Mouse (Mus musculus) cerebellum, adult 2 months (tissue): ENCODE results near the gene Abhd6. TPM values are rescaled to one million over a fixed set of nuclear protein-coding genes. Genes with fewer than 3 reads are reported as not detected.

ENCODE experiments used
- DNase-seq, 2 experiments: peaks; one replicate each; pipeline ENCODE4 v3.0.0; 2021
- H3K27ac ChIP-seq: fragments of 200-500 bp; 2 replicates; pipeline ENCODE4 v1.5.1; 2012; ENCODE audit warnings: low read length, control low read depth, inconsistent platforms; ENCODE audit not compliant: insufficient read depth
- H3K27me3 ChIP-seq: fragments of 200-500 bp; 2 replicates; pipeline ENCODE4 v1.6.1; 2012; ENCODE audit warnings: inconsistent platforms, mild to moderate bottlenecking, low read length, moderate library complexity; ENCODE audit not compliant: control insufficient read depth, insufficient read depth
- H3K4me1 ChIP-seq: fragments of 200-500 bp; 2 replicates; pipeline ENCODE4 v1.6.1; 2011; ENCODE audit warnings: low read length; ENCODE audit not compliant: control insufficient read depth, insufficient read depth
- H3K4me3 ChIP-seq: fragments of 200-500 bp; replicated peaks from 2 replicates; pipeline ENCODE3; 2011; ENCODE audit warnings: mild to moderate bottlenecking, low read depth, low read length, control low read depth; ENCODE audit not compliant: insufficient read depth
- CTCF ChIP-seq: fragments of 200-500 bp; IDR thresholded peaks from 2 replicates; pipeline ENCODE4 v1.5.1; 2011; ENCODE audit warnings: low read depth, mild to moderate bottlenecking, control low read depth, low read length, moderate library complexity, borderline replicate concordance; ENCODE audit not compliant: insufficient read depth
- POLR2A ChIP-seq: fragments of 200-500 bp; IDR thresholded peaks from 2 replicates; pipeline ENCODE4 v1.6.1; 2011; ENCODE audit warnings: low read length, control low read depth, borderline replicate concordance; ENCODE audit not compliant: insufficient read depth
- WGBS: fragments of 180-500 bp; shearing (Covaris S2); methylation state at CpG from one replicate; pipeline ENCODE4 v1.1.7; 2018; 5-methylcytosine and 5-hydroxymethylcytosine counted together
- polyA plus RNA-seq: library from polyadenylated mRNA; depleted of rRNA; stranded (reverse); fragments of >200 nt; gene quantifications from 2 replicates; pipeline ENCODE4 v1.2.3, GENCODE M21; 2012

Abhd6 gene
- polyA plus RNA-seq, 1 experiment: 59.1 TPM

DNA sequence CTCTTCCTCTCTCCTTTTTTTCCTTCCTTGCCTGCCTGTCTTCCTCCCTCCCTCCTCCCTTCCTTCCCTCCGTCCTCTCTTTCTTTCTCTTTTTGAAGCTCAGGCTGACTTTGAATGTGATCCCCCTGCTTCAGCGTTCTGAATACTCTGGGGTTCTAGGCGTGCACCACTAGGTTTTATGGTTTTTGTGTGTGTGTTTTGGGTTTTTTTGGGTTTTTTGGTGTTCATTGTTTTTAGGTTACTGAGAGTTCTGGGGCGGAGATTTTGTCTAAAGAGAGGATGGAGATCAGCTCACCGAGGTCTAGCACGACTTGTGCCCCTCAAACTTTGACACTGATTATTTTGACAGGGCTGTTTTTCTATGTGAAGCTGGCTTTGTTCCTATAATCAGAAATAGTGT lies 9.2 kb downstream of the Abhd6 start:
- no peak for DNase-seq
- Histone ChIP-seq H3K4me3 (no peak overlapping the region), H3K4me1 (peaks cover 20% of the 10 kb centered on the region), H3K27me3 (no peaks in the 10 kb centered on the region), H3K27ac (no peak overlapping the region)
- no peak for TF ChIP-seq CTCF
- no peak for TF ChIP-seq POLR2A
- WGBS: 74% methylated on average over 6 of the region's 6 CpGs

DNA sequence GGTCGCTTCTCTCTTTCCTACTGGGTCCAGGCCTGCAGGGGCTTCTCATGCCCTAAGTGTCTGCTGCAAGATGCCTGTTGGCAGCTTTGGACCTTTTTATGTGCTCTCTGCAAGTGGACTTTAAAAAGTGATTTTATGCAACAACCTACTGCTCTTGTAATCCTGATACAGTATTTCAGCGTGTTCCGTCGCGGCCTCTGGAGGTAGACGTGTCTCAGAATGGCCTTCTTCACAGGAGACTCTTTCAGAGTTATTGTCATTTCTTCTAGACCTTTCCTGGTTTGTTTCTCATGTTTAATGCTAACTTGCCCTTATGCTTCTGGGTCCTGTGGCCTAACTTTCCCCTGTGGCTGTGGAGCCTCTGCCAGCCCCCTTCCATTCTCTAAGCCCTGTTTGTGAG lies 13.1 kb downstream of the Abhd6 start:
- peaks cover 10% of the 10 kb centered on the region for H3K4me1 ChIP-seq
- DNase-seq: no peak
- no peak overlapping the region for H3K4me3 ChIP-seq
- WGBS: 91% methylated on average over 6 of the region's 6 CpGs
- TF ChIP-seq CTCF (no peak), POLR2A (no peak)
- H3K27ac ChIP-seq: no peak overlapping the region
- H3K27me3 ChIP-seq: no peaks in the 10 kb centered on the region

DNA sequence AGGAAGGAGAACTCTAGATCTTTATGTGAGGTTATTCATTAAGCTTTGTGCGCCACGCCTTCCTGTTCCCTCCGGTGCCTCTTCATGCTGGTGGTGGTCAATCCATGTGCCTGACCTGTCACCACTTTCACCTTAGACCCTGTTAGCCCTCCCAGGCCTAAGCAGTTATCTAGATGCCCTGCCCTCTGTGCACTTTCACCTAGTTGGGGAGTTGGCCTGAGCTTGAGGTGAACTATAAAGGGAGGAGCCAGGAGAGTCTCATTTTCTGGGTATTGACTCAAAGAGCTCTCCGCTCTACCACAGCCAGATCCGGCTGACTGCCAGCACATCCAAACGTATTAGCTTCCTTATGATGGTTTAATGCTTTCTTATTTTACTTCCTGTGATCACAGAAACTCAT lies 13.6 kb downstream of the Abhd6 start:
- Histone ChIP-seq H3K27ac (no peak overlapping the region), H3K4me1 (peaks cover 10% of the 10 kb centered on the region)
- WGBS: 79% methylated on average over 6 of the region's 6 CpGs

DNA sequence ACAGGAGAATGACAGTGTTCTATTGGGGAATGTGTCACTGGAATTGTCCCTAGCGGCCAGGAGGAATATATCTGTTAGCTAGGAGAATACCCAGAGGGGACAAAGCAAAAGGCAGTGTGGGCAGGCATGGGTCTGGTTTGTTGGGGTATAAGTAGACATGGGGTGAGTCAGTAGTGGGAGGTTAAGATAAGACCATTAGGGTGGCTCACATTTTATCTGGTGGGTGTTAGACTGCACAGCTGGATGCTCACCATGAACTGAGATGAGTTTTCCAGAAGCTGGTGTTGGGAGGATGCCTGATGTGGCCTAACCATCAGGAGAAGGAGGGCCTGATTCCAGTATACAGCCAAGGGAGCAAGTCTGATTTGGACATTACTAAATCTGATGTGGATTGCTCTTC lies 14.2 kb downstream of the Abhd6 start:
- WGBS: 83% methylated on average over 1 of the region's 1 CpGs

More for the DNA sequence above, 13.6 kb downstream of the Abhd6 start:
- TF ChIP-seq CTCF: no peak
- DNase-seq: no peak
- no peak overlapping the region for H3K4me3 ChIP-seq
- H3K27me3 ChIP-seq: no peaks in the 10 kb centered on the region

DNA sequence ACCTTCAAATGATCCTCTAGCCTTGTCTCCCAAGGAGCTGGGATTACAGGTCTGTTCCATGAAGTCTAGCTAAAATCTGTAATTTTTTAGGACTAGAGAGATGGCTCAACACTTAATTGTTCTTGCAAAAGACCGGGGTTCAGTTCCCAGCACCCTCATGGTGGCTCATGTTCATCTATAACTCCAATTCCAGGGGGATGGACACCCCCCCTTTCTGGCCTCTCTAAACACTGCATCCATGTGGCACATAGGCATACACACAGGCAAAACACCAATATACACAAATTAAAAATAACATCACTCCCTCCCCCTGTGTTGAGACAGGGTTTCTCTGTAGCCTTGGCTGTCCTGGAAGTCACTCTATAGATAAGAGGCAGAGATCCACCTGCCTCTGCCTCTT lies 17.3 kb downstream of the Abhd6 start:
- H3K27me3 ChIP-seq: no peaks in the 10 kb centered on the region
- no peak for DNase-seq
- no peak overlapping the region for H3K27ac ChIP-seq
- 100% methylated on average over 1 of the region's 1 CpGs for WGBS
- TF ChIP-seq CTCF (no peak), POLR2A (no peak)
- peaks cover 4% of the 10 kb centered on the region for H3K4me1 ChIP-seq
- H3K4me3 ChIP-seq: no peak overlapping the region

More for the DNA sequence above, 14.2 kb downstream of the Abhd6 start:
- Histone ChIP-seq H3K27ac (no peak overlapping the region), H3K4me3 (no peak overlapping the region), H3K27me3 (no peaks in the 10 kb centered on the region), H3K4me1 (peaks cover 10% of the 10 kb centered on the region)
- no peak for DNase-seq
- TF ChIP-seq POLR2A (no peak), CTCF (no peak)

DNA sequence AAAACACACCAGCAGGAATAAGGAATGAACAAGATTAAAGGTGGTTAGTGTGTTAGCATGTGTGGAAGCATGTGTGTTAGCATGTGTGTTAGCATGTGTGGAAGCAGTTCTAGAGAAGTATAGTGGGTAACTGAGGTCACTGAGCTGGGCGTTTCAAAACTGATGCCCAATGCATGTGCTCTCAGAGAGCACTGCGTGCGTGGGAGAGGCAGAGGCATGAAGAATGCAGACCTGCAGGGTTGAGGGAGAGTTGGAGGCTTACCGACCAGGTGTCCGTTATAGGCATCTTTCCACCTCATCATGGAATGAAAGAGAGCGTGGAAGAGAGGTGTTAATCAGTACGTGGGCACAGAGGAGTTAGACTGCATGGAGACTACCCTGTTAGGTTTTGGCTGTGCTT lies 17.8 kb downstream of the Abhd6 start:
- 70% methylated on average over 7 of the region's 7 CpGs for WGBS
- H3K4me3 ChIP-seq: no peak overlapping the region
- TF ChIP-seq CTCF (no peak), POLR2A (no peak)
- H3K27ac ChIP-seq: no peak overlapping the region
- DNase-seq: no peak
- H3K27me3 ChIP-seq: no peaks in the 10 kb centered on the region
- H3K4me1 ChIP-seq: peaks cover 4% of the 10 kb centered on the region; the same call in 1 of the 2 replicates

DNA sequence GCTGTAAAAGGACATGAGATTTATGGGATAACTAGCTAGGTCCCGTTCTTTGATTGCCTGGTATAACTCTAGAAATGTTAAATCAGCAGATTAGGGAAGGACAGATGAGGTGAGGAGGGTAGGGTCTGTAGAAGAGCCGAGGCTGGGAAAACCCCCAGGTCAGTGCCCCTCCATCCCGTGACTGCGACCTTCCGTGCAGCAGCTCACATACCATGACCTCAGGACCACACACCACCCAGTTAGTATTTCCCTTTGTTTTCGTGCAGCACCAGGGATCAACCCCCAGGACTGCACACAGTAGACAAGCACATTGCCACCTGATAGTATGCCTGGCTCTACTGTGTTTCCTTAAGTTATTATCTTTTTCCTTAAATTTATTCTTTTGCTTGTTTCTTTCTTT lies 21.8 kb downstream of the Abhd6 start:
- Histone ChIP-seq H3K4me3 (no peak overlapping the region), H3K27me3 (no peaks in the 10 kb centered on the region), H3K4me1 (peaks cover 6% of the 10 kb centered on the region; the same call in 1 of the 2 replicates), H3K27ac (no peak overlapping the region)
- 88% methylated on average over 6 of the region's 6 CpGs for WGBS
- DNase-seq: no peak
- TF ChIP-seq CTCF (no peak), POLR2A (no peak)

DNA sequence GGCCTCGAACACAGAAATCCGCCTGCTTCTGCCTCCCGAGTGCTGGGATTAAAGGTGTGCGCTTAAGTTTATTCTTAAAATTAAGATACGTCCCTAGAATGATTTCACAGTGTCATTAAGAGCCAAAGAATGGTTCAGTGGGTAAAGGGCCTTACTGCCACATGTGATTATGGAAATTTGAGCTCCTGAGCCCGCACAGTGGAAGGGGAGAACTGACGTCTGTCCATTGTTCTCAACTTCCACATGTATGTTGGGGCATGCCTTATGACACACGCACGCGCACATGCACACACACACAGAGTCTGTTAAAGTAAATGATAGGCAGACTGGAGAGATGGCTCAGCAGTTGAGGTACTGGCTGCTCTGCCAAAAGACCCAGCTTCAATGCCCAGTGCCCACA lies 22.2 kb downstream of the Abhd6 start:
- TF ChIP-seq CTCF: no peak
- no peak for TF ChIP-seq POLR2A
- Histone ChIP-seq H3K4me1 (peaks cover 6% of the 10 kb centered on the region; the same call in 1 of the 2 replicates), H3K27ac (no peak overlapping the region), H3K4me3 (no peak overlapping the region), H3K27me3 (no peaks in the 10 kb centered on the region)
- no peak for DNase-seq
- WGBS: 92% methylated on average over 10 of the region's 10 CpGs
